Mouse (Mus musculus) spleen, postnatal 10 days (tissue): ENCODE results near the gene Bpifa5.
A peak's percentile ranks its signal among the peaks of the same experiment; 100 is the strongest.
"Not testable (repeated sequence)": the region's sequence is repeated elsewhere in the genome, so short reads cannot be mapped to it uniquely, and the experiment has no call there.

Source experiments
- DNase-seq, 2 experiments: peaks; one replicate each; pipeline ENCODE4 v3.0.0; 2021 to 2022; ENCODE audit warnings: low spot score in 2 of 2

Bpifa5 gene

DNA sequence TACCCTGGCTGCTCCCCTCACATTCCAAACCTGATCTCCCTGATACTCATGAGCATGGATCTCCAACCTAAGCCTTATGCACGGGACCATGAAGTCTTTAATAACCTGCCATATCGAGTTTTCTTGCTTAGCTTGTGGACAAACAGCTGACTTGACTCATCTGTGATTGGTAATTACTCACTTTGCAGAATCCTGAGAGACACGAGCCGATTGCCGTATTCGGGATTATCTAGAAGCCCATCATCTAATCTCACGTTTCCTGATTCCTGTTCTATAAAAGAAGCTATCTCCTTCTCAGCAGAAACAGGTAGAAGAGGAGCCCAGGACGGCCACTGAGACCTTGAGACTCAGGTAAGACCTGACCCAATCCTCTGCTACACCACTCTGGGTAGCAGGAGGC, at the start of gene Bpifa5:
Gene Bpifa5 (plus strand): TSS at position 301 of the 400 bp plus-strand sequence.
- no peak for DNase-seq

DNA sequence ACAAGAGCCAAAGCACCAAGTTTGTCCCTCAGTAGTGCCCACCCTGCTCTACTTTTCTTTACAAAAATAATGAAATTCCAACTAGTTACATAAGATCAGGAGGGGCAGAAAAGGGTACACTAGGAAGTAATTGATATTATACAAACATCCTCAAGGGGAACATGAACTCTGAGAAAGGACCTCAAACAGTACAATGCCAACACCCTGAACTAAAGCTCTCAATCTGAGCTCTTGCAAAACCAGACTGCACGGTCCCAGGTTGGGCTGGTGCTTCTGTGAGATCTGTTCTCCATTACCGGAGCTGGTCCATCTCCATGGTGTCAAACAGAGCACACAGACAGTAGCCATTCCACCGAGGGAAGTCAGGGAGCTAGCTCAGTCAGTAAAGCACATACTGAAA, 45.0 kb upstream of the Bpifa5 start:
- DNase-seq: no peak

DNA sequence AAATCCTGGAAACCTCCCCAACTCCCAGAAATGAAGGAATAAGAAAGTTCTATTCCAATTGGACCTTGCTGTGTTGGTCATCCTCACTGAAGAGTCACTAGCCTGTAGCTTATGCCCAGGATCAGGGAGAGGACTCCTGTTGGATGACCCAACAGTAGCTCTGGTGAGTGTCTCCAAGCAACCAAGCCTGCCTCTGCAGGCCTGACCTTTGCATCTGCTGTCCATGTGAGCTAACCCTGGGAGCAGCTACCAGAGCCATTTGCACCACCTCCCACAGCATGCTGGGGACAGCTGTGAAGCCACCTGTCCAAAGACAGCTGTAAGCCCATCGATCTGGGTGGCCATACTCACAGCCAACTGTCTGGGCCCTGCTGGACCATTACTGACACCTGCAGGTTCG, 32.3 kb upstream of the Bpifa5 start, which contains the start of gene Bpifa3:
Gene Bpifa3 (plus strand): TSS at position 217 of the 400 bp plus-strand sequence.
- DNase-seq: no peak

DNA sequence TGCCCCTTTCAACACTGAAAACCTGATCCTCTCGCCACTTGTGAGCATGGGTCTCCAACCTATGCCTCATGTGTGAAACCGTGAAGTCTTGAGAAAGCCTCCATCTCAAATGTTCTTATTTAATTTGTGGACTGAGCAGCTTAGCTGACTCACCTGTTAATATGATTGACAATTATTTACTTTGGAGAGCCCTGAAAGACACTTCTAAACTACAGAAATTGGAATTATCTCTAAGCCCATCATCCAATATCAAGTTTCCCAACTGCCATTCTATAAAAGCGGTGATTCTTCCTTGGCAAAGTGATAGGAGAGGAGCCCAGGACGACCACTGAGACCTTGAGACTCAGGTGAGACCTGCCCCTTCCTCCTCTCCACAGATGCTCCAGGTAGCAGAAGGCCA, 19.8 kb upstream of the Bpifa5 start, which contains the start of gene Bpifa1:
Gene Bpifa1 (plus strand): TSS at position 301 of the 400 bp plus-strand sequence.
- no peak for DNase-seq

DNA sequence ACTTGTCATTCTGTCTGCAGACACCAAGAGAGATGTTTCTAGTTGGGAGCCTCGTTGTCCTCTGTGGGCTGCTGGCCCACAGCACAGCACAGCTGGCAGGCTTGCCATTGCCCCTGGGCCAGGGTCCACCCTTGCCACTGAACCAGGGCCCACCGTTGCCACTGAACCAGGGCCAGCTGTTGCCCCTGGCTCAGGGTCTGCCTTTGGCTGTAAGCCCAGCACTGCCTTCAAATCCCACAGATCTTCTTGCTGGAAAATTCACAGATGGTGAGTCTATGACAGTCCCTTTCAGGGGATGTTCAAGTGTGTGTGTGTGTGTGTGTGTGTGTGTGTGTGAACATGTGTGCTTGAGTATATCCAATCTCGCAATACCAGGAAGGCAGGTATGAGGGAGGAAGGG, 18.7 kb upstream of the Bpifa5 start:
- DNase-seq: no peak

DNA sequence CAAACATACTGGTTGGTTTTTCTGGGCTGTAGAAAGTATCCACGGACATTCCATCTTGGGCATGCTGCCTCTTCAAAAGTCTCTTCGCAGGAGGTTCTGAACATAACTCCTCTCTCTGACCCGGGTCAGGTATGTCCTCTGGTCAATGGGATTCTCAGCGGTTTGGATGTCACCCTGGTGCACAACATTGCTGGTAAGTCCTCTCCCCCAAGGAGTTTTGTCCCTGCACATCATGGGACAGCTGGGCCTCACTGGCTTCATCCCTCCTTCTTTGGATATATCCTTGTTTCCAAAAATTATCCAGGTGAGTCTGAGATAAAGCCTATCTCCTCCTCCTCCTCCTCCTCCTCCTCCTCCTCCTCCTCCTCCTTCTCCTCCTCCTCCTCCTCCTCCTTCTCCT, 14.9 kb upstream of the Bpifa5 start:
- DNase-seq: no peak

DNA sequence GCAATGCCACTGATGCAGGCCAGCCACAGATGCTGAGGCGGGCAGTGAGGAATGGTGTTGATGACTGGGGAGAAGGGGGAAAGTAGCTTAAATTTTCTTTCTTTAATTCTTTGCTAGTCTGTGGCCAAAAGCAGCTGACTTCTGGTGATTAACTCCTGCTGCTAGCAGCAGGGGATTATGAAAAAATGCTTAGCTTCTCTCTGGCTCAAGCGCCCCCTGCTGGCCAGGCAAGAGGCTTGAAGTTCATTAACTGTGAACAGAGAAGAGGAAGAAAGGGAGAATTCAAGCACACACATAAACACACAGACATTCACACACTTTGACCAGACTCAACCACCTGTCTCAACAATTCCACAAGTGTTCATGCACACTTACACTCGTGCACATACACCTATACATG, 4.0 kb upstream of the Bpifa5 start:
- DNase-seq: peak in 1 of 2 experiments; percentile 48

DNA sequence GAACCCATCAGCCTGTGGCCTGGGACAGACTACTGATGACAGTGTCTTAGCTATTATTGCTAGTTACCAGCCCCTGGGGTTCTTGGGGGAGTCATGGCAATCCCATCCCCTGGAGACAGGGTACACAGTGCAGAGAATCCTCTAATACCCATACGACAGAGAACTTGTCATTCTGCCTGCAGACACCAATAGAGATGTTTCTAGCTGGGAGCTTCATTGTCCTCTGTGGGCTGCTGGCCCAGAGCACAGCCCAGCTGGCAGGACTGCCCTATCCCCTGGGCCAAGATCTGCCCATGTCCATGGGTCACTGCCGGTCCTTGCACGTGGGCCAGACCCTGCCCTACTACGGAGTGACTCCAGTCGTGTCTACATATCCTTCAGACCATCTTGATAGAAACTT, 899 bp downstream of the Bpifa5 start:
- DNase-seq: no peak

DNA sequence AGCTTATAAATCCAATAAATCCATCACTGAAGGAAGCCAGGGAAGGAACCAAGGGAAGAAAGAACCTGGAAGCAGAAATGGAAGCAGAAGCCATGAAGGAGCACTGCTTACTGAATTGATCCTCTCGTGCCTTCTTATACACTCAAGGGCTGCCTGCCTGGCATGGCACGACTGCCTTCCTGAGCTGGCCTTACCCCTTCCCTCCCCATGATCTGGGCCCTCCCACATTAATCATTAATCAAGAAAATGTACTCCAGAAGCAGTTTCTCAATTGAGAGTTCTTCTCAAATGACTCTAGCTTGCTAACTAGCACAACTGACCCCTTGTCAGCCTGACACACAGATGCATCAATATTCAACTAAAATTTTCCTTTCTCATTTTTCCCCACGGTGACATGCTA, 6.8 kb downstream of the Bpifa5 start:
- peak in 1 of 2 experiments; percentile 1 for DNase-seq

DNA sequence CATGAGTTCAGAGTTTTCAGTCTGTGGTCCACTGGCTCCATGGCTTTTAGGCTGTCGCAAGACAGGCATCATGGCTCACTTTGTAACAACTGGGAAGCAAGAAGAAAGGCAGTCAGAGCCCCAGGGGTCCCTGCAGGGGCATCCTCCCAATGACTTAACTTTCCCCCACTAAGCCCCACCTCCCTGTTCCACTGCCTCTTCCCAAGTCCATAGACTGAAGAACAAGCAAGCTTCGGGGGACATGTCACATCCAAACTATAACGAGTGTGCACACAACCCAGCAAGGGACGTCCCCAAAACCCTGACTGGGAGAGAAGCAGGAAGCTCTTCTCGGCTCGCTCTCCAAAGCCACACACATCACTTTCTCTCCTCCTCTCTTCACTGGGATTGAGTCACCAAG, 9.2 kb downstream of the Bpifa5 start:
- peak in 1 of 2 experiments; percentile 3 for DNase-seq

DNA sequence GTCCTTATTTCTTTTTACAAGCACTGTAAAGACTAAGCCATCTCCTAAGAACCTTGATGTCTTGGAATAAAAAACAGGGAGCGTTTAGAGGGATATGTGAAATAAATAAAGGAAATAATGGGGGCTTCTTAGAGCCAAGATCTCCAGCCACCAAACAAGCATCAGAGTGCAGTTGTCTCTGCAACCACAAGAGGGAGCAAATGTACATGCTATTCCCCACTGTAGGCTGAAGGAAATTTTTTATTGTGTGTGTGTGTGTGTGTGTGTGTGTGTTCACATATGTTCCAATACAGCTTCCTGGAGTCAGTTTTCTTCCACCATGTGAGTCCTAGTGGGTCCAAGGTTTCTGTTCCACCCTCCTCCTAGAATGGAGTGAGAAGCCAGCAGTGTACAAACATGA, 10.9 kb downstream of the Bpifa5 start:
- DNase-seq: peak in 1 of 2 experiments; percentile 23

DNA sequence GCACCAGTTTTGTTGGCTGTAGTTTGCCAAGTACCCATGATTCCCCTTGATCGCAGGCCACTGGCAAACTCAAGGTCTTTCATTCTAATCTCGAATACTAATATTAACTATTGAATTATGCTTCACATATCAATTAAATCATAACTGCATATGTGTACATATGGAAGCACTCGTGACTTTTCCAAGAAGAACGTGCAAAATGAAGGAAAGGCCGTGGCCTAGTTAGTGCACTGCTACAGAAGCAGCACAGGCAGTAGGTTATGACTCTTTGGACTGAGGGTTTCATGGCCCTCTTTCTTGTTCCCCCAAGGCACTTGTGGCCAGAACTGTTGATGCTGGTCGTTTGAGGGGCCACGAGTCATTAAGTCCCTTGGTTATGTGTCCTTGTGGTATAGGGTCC, 19.5 kb downstream of the Bpifa5 start:
- peak in 1 of 2 experiments; percentile 1 for DNase-seq

DNA sequence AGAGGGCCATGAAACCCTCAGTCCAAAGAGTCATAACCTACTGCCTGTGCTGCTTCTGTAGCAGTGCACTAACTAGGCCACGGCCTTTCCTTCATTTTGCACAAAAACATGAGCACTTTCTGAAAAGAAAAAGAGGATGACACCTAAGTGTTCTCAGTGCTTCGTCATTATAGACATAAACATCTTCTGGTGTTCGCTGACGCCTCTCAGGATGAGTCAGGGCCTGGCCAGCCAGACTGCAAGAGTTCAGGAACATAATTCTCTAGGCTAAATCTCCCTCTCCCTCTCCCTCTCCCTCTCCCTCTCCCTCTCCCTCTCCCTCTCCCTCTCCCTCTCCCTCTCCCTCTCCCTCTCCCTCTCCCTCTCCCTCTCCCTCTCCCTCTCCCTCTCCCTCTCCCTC, 20.7 kb downstream of the Bpifa5 start:
- DNase-seq: not testable (repeated sequence)

DNA sequence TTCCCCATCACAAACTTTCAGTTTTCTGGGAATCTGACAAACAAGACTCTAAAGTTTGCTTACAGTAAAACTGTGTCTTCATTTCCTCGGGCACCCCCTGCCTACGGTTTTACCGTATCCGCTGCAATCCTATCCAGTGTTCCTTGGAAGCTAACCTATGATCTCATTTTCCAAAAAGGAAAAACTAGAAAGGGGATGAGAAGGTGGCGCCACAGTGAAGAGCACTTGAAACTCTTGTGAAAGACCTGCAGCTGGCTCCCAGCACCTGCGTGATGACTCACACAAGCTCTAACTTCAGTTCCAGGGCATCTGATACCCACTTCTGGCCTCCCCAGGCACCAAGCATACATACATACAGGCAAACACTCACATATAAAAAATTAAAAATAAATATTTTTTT, 22.9 kb downstream of the Bpifa5 start:
- no peak for DNase-seq

DNA sequence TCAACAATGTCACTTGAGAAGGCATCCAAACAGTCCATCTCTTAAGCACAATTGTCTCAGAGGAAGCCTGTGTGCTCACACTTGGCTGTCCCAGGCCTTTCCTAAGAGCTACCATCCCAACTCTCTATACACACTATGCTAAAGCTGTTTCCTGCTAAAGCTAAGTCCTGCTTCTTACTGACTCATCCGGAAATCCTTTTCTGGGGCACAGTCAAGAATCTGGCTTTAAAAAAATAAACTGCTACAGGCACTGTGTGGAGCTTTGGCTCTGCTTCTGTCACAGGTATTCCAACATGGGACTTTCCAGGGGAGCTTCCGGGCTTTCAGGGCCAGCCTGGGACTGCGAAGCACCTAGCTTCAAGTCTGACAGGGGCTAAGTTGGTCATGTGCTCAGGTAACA, 23.3 kb downstream of the Bpifa5 start:
- no peak for DNase-seq

DNA sequence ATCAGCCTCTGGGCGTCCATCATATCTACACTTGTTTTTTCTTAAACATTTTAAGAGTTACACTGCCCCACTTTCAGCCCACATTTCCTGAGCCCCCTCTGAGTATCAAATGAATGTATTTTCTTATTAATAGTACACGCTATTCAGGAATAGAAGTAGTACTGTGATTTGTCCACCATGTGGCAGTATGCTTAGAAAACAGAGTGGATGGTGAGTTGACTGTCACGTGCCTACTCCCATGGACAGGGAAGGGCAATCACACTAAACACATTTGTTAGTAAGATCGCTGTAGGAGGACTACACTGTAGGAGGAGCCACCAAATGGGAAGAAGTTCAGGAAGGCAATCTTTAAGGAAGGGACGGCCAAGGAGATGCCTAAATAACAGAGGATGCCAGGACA, 25.1 kb downstream of the Bpifa5 start:
- no peak for DNase-seq

DNA sequence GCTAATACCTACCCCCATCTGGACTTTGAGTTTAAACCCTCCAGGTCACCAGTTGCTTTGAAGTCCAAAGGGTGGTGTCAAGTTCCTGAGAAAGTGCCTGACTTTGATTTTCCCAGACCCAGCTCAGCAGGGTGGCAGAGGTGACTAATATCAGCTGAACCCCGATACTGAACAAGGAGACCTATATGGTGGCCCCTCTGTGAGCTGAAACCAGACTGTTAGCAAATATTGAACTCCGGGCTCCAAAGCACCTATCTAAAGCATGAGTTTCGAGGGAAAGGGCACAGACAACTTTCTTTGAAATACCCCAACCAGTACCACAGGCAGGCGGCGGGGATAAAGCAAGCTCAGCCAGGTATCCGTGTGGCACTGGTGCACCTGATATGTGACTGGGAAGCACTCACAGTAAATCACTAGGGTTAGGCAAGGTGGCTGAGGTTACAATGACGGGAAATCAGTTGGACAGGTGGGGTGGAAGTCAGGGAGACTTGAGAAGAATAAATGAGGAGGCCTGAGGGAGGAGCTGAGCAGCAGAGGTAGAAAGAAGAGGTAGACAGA, 27.5 kb downstream of the Bpifa5 start:
- no peak for DNase-seq

DNA sequence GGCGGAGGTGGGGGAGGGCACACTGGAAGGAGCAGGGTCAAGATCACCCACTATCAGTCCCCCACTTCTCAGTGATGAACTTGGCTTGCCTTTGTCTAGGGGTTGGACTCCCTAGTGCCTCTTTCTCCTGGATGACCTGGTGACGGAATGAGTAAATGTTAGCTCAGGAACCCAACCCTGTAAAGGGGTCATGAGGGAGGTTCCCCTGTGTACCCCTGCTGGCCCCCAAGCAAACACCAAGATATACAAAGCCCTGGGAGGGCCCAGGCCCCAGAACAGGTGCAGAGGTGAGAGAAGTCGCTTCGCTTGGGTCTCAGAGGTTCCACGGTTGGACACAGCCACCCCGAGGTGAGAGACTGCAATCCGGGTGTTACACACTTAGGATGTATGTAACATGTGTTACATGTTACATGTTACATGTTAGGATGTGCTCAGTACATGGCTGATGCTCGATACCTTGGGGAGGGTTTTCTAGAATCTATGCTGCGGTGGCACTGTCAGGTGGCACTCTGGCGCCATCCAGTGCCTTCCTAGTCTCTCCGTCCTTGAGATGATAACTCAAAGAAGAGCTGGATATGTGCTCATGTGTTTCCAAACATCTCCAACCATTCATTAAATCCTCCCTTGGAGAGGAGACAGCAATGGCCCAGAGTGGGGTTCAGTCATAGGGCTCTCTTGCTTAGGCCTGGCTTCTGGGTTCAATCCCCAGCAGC, 28.3 kb downstream of the Bpifa5 start, which contains the start of gene Bpifb1:
Gene Bpifb1 (plus strand): TSS at position 273 of the 713 bp plus-strand sequence.
- no peak for DNase-seq

DNA sequence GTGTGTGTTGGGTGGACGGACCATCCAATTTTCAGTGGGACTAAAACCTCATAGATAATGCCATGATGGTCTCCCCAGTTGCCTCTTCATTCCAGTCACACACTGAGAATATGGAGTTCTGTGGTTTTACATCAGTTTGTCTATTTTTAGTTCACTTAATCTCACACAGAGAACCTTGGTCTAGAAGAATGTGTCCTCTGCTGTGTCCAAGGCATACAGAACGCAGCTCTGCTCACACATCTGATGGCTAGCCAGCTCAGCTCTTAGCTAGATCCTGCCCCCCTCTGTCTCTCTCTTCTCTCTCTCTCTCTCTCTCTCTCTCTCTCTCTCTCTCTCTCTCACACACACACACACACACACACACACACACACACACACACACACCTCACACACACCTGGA, 29.7 kb downstream of the Bpifa5 start:
- no peak for DNase-seq

DNA sequence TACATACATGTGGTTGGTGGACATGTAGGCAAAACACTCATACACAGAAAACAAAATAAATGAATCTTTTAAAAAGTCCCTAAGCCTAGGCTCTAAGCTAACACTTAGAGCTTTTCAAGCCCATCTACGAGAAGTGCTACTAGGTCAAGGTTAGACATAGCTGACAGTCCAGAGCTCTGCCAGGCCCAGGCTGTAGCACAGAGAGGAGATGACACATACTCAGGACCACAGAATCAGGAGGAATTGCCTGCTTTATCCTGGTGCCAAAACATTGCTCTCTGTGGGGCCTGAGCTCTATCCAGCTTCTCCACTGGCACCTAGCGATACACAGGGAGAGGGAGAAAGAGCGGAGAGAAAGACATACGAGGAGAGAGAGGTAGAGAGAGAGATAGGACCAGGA, 30.7 kb downstream of the Bpifa5 start:
- DNase-seq: no peak

DNA sequence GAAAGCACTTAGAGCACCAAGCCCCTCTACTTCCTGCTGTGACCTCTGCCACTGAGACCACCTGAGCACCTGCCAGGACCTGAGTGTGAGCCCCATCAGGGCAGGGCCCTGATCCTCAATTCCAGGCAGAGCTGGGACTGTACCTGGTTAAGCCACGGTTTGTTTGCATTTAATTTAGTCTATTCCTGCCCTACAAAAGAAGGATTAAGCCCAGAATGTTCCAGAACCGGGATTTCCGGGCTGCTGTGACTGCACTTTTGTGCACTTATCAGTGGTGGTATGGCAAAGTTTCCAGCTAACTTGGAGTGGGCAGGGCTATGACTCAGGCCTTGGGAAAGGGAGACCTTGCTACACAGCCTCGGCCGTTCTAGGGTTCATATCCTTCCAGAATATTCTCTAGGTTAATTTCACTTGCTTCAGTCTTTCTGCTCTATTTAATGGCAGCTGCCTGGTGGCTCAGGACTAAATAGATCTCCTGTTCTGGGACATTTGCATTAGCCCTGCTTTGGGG, 31.6 kb downstream of the Bpifa5 start:
- no peak for DNase-seq

DNA sequence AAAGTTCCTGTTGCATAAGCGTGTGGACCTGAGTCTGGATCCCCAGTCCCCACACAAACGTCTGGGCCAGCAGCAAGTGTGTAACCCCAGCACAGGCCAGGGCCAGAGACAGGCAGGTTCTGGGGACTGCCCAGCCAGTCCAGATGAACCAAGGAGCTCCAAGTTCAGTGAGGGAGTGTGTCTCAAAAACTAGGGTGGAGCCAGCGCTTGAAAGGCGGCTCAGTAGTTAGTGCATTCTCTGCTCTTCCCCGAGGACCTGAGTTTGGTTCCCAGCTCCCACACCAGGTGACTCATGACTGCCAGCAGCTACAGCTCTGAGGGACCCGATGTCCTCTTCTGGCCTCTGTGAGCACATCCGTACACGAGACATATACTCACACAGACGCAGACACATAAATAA, 34.6 kb downstream of the Bpifa5 start:
- DNase-seq: no peak

DNA sequence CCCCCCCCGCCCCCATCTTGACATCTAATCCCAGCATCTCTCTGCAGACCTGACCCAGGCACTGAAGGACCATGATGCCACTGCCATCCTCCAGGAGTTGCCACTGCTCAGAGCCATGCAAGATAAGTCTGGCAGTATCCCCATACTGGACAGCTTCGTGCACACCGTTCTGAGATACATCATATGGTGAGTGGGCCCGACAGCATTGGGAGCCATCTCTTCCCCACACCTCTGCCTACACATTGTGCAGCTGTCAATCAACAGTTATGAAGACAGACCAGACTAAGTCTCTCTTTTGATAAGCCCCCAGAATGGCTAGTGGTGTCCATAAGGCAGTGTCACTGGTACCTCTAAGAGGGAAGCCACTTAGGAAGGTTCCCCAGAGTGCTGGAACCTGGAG, 42.2 kb downstream of the Bpifa5 start:
- DNase-seq: no peak
